Mouse (Mus musculus): ENCODE results near the gene Tmie.

DNA sequence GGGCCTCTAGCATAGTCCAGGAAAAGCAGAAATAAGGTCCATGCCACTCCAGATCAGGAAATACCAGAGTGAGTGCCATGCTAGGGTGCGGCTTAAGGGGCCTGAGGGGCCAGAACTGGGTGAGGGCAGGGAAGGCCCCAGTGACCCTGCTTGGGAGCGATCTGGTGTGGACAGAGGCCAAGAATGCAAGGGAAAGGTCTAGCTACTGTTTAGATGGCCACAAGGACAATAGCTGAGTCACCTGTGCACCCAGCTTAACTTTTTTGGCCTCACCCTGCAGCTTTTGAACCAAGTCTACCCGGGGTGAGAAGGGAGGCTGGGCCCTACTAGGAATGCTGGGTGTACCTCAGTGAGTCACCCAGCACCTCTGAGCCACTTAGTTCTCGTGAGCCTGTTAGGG, 859 bp upstream of the Tmie start:
- TF ChIP-seq CTCF (IDR thresholded peaks at IDR 0.05; ENCODE audit: low read depth, low read length) (no peak), TAL1 (conservative IDR thresholded peaks at IDR 0.05; ENCODE audit: low read depth, low read length) (no peak), GATA1 (IDR thresholded peaks at IDR 0.05; ENCODE audit: borderline replicate concordance, low read length) (no peak), POLR2AphosphoS5 (IDR thresholded peaks at IDR 0.05; ENCODE audit: insufficient replicate concordance, low read depth, low read length) (no peak), GATA2 (IDR thresholded peaks at IDR 0.05; ENCODE audit: borderline replicate concordance, low read depth, low read length) (no peak)

Measured in G1E (cell line).